Mouse (Mus musculus): ENCODE data around the gene Fibp. TPM values are rescaled to one million over a fixed set of nuclear protein-coding genes. Genes with fewer than 3 reads are reported as not detected.
A peak's percentile ranks its signal among the peaks of the same experiment; 100 is the strongest.

Gene Fibp
- polyA plus RNA-seq, 1 experiment from 2014 or later = 99.4 TPM

DNA sequence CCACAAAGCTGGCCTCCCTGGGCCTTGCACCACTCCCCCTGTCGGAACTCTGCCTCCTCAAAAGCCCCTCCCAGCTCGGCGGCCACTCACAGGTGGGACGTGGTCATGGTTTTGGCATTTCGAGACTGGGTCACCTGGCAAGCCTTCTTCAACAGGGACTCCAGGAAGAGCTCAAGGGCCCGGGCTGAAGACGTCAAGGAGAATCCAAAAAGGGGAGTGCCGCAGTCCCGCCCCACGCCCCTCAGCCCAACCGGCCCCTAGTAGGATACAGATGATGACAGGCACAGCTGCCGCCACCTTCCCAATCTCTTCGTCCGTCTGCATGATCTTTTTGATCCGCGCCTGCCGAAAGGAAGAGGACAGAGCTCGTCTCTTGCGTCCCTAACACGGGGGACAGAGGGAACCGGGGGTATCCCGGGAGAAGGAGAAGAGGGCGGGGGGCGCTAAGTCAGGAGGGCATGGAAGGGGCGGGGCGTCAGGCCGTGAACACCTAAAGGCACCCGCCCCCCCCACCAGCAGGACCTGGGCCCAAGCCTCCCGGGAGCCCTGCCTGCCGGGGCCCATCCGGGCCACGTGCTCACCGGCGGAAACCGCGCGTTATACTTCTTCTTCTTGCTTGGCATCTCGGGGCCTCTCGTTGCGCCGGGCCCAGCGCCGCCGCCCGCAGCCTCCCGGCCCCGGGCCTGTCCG lies 36.2 kb upstream of the Fibp start:
- H3K4me3 ChIP-seq (replicated peaks) = peak overlapping the region; percentile 89
- WGBS = under 1% methylated on average over 39 of the region's 48 CpGs
- H3K9ac ChIP-seq = peak overlapping the region; percentile 69
- peaks cover 31% of the 10 kb centered on the region for H3K4me1 ChIP-seq
- H3K36me3 ChIP-seq = peaks cover 21% of the 10 kb centered on the region
- no peaks in the 10 kb centered on the region for H3K9me3 ChIP-seq
- ATAC-seq (ENCODE audit: insufficient read depth, low FRiP score, low read depth) = peak; percentile 66
- H3K27ac ChIP-seq = peak overlapping the region; percentile 96
- peak overlapping the region; percentile 87 for H3K4me2 ChIP-seq
- H3K27me3 ChIP-seq (replicated peaks) = no peaks in the 10 kb centered on the region

DNA sequence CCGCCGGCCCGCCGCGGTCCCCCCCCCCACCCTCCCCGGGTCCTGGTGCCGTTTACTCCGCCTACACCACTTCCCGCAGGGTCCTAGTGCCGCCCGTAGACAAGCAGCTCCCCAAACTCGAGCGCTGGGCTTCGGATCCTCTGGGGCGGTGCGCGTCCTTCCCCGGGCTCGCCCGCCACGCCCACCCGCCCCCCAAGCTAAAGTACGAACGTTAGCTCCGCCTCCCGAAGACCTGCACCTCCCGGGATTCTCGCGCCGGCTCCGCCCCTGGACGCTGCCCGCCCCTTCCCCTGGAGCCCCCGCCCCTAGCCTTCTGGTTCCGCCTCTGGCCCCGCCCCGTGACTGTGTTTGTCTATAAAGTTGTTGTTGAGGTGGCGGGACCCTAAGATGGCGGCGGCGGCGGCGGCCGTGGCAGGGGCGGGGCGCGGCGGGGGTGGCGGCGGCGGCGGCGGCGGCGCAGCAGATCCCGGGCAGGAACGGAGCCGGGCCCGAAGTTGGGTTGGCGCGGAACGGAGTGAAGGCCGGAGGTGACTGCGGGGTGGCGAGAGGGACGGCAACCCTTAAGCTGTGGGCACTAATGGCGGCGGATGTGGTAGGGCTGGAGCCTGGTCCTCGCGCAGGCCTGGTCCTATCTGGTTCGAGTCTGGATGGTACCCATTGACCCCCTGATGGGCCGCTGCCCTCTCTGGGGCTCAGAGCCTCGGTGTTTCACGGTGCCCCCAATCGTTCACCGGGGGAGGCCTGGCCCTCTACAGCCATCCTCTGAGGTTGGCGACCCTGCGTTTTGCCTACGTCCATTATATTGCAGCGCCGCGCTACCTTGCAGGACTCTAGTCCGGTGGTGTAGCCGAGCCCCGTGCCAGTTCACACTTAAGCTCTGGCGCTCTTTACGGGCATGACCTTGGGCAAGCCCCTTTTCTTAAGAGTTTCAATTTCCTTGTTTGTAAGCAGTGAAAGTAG lies 35.4 kb upstream of the Fibp start, which contains the start of the genes Drap1 and AI837181:
TSS of gene Drap1 (minus strand) at position 198 of the 960 bp plus-strand sequence.
TSS of gene AI837181 (plus strand) at position 363 of the 960 bp plus-strand sequence.
- ATAC-seq (ENCODE audit: insufficient read depth, low FRiP score, low read depth) = peak; percentile 92
- under 1% methylated on average over 72 of the region's 87 CpGs for WGBS

DNA sequence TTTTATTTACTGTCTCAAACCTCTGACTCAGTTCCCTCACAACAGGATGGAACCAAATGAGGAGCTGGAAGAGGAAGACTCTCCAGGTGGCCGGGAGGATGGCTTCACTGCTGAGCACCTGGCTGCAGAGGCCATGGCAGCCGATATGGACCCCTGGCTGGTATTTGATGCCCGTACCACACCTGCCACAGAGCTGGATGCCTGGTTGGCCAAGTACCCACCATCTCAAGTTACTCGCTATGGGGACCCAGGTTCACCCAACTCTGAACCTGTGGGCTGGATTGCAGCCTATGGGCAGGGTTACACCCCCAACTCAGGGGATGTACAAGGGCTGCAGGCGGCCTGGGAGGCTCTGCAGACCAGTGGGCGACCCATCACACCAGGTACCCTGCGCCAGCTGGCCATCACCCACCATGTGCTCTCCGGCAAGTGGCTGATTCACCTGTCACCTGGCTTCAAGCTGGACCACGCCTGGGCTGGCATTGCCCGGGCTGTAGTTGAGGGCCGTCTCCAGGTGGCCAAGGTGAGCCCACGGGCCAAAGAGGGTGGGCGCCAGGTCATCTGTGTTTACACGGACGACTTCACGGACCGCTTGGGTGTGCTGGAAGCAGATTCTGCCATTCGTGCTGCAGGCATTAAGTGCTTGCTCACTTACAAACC lies 34.4 kb upstream of the Fibp start:
- H3K9me3 ChIP-seq = no peaks in the 10 kb centered on the region
- H3K4me3 ChIP-seq (replicated peaks) = peak overlapping the region; percentile 89
- H3K27ac ChIP-seq = peak overlapping the region; percentile 85; the same call in 1 of the 2 replicates
- H3K4me1 ChIP-seq = peaks cover 31% of the 10 kb centered on the region
- H3K9ac ChIP-seq = peak overlapping the region; percentile 88; the same call in 1 of the 2 replicates
- H3K36me3 ChIP-seq = peaks cover 15% of the 10 kb centered on the region; the same call in 1 of the 2 replicates
- H3K27me3 ChIP-seq (replicated peaks) = no peaks in the 10 kb centered on the region
- peak overlapping the region; percentile 80 for H3K4me2 ChIP-seq
- 84% methylated on average over 18 of the region's 18 CpGs for WGBS
- ATAC-seq (ENCODE audit: insufficient read depth, low FRiP score, low read depth) = no peak

More for the DNA sequence above, 35.4 kb upstream of the Fibp start, which contains the start of the genes Drap1 and AI837181:
- H3K4me3 ChIP-seq (replicated peaks) = peak within 1 kb of the TSS; percentile 89
- H3K9ac ChIP-seq = peak within 1 kb of the TSS; percentile 88
- H3K9me3 ChIP-seq = no peaks in the 10 kb centered on the region
- H3K4me2 ChIP-seq = peak within 1 kb of the TSS; percentile 87
- peak within 1 kb of the TSS; percentile 96 for H3K27ac ChIP-seq
- peaks cover 21% of the 10 kb centered on the region for H3K36me3 ChIP-seq
- peaks cover 31% of the 10 kb centered on the region for H3K4me1 ChIP-seq
- H3K27me3 ChIP-seq (replicated peaks) = no peaks in the 10 kb centered on the region

DNA sequence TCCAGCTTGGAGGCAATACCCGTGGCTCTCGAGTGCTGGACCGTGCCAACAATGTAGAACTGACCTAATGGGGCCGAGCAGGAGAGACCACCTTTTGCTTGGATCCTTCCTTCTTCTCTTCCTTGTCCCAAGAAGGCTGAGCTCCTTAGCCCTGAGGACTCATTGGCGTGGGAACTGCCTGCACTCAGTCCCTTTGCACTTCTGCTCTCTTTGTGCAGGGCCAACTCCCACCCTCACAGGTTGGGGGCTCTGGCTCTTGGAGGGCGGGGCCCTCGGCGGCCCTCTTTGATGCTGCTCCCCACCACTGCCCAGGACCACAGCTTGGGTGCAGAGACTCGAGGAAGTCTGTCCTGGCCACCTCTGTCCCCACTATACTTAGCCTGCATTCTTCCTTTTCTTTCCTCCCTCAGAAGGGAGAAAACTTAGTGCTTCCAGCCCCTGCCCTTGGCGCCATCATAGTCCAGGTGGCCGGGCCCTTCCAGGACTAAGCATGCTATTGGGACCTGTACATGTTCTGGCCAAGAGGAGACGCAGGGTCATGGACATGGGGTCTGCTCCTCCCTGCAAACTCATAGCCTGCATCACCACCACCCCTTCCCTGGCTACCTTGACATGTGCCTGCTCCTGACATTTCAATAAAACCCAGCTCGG lies 33.6 kb upstream of the Fibp start:
- Histone ChIP-seq H3K4me1 (peaks cover 31% of the 10 kb centered on the region), H3K9ac (no peak overlapping the region), H3K27me3 (replicated peaks) (no peaks in the 10 kb centered on the region), H3K36me3 (peaks cover 14% of the 10 kb centered on the region; the same call in 1 of the 2 replicates), H3K9me3 (no peaks in the 10 kb centered on the region), H3K4me2 (peak overlapping the region; percentile 80), H3K4me3 (replicated peaks) (peak overlapping the region; percentile 89; the same call in 1 of the 2 replicates), H3K27ac (no peak overlapping the region)
- 85% methylated on average over 13 of the region's 13 CpGs for WGBS
- ATAC-seq (ENCODE audit: insufficient read depth, low FRiP score, low read depth) = no peak

DNA sequence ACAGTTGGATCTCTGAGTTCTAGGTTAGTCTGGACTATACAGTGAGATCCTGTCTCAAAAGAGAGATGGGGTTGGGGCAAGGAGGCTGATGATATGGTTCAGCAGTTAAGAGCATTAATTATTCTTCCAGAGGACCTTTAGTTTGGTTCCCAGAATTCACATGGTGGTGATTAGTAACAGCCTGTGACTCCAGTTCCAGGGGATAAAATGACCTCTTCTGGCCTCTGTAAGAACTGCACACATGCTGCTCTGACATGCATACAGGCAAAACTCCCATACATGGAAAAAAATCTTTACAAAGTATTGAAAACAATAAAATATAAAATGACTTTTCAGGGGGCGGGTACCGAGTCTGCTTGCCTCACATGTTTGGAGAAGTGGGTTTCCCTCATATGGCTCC lies 32.3 kb upstream of the Fibp start:
- Histone ChIP-seq H3K36me3 (peaks cover 10% of the 10 kb centered on the region; the same call in 1 of the 2 replicates), H3K27me3 (replicated peaks) (no peaks in the 10 kb centered on the region), H3K9me3 (no peaks in the 10 kb centered on the region), H3K27ac (no peak overlapping the region), H3K4me3 (replicated peaks) (no peak overlapping the region), H3K9ac (no peak overlapping the region), H3K4me1 (peaks cover 34% of the 10 kb centered on the region), H3K4me2 (no peak overlapping the region)
- no peak for ATAC-seq (ENCODE audit: insufficient read depth, low FRiP score, low read depth)
- WGBS = 85% methylated on average over 2 of the region's 2 CpGs

DNA sequence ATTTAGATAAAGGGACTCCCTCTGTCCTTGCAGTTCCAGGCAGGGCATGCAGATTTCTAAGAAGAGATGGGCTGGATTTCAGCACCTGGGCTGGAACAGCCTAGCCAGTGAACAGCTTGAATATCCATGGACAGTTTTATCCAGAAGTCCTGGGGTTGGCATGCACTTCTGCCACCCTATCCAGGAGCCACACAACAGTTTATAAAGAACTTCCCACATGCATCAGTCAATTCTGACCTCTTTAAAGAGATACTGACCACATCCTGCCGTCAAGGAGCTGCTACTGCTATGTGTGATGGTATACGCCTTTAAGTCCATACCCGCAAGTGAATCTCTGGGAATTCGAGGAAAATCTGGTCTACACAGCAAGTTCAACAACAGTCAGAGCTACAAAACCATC lies 31.2 kb upstream of the Fibp start:
- H3K4me2 ChIP-seq = no peak overlapping the region
- H3K9me3 ChIP-seq = no peaks in the 10 kb centered on the region
- no peak overlapping the region for H3K4me3 ChIP-seq (replicated peaks)
- 74% methylated on average over 4 of the region's 4 CpGs for WGBS
- H3K27me3 ChIP-seq (replicated peaks) = no peaks in the 10 kb centered on the region
- H3K36me3 ChIP-seq = 0 out of 2 replicates have a peak, but pooled peaks cover 9% of the 10 kb centered on the region
- no peak for ATAC-seq (ENCODE audit: insufficient read depth, low FRiP score, low read depth)
- H3K9ac ChIP-seq = no peak overlapping the region
- peaks cover 32% of the 10 kb centered on the region for H3K4me1 ChIP-seq
- no peak overlapping the region for H3K27ac ChIP-seq

DNA sequence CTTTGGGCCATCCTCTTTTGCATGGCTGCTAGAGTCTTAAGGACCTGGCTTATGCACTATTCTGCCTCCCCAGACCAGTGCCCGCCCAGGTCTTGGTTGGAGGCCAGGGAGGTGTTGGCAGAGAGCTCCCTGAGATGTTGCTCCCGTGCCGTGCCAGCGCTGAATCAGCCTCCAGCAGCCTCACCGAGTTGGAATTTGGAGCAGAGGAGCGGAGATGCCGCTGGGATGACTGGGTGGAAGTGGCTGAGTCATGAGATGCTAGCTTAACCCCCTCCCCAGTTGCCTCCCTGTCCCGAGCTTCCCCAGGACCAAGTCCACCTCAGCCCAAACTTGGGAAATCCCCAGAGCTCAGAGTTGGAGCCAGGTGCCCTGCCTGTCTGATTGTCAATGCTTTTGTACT lies 30.6 kb upstream of the Fibp start:
- ATAC-seq (ENCODE audit: insufficient read depth, low FRiP score, low read depth) = no peak
- Histone ChIP-seq H3K4me1 (peaks cover 34% of the 10 kb centered on the region), H3K9me3 (no peaks in the 10 kb centered on the region), H3K4me3 (replicated peaks) (no peak overlapping the region), H3K4me2 (no peak overlapping the region), H3K27ac (no peak overlapping the region), H3K9ac (no peak overlapping the region), H3K36me3 (0 out of 2 replicates have a peak, but pooled peaks cover 9% of the 10 kb centered on the region), H3K27me3 (replicated peaks) (no peaks in the 10 kb centered on the region)
- WGBS = 67% methylated on average over 8 of the region's 8 CpGs

DNA sequence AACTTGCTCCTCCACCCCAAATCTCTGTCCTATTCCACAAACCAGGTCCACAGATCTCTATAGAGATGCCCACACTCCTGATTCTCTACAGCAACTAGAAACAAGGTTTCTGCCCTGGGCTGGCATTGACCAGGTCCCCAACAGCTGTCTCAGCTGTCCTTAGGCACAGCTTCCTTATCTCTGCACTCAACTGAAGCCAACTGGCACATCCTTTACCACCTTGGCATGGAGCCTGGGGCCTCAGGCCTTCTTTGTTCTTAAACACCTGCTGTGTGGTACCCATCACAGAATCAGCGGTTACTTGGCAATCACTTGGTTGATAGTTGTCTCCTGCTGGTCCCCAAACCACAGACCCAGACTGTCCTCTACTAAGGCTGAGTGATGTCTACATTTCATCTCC lies 30.0 kb upstream of the Fibp start:
- H3K27ac ChIP-seq = no peak overlapping the region
- H3K4me2 ChIP-seq = no peak overlapping the region
- H3K9ac ChIP-seq = no peak overlapping the region
- WGBS = 86% methylated on average over 1 of the region's 1 CpGs
- ATAC-seq (ENCODE audit: insufficient read depth, low FRiP score, low read depth) = no peak
- H3K4me3 ChIP-seq (replicated peaks) = no peak overlapping the region
- peaks cover 34% of the 10 kb centered on the region for H3K4me1 ChIP-seq
- no peaks in the 10 kb centered on the region for H3K27me3 ChIP-seq (replicated peaks)
- H3K9me3 ChIP-seq = no peaks in the 10 kb centered on the region
- H3K36me3 ChIP-seq = 0 out of 2 replicates have a peak, but pooled peaks cover 9% of the 10 kb centered on the region

DNA sequence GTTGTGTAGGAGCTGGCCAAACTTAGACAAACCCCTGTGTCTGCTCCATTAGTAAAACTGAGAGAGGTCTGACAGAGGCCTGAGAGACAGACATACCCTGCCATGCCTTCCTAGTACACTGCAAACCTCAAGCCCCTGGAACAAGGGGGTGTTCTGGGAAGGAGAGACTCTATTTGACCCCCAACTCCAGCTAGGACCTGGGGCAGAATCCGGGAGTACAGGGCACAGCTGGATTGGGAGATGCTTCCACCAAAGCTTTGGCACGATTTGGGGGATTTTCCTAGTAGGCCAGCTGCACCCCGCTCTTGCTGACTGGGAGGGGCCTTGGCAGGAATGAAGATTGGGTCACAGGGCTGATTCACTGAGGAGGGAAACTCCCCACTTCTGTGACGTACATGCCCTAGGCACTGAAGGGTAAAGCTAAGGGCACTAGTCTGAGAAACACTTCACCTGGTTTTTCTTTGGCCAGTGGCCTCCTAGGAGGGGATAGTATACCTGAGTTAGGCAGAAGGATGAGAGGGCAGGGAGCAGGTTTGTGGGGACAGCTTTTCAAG lies 28.4 kb upstream of the Fibp start:
- ATAC-seq (ENCODE audit: insufficient read depth, low FRiP score, low read depth) = no peak
- WGBS = 71% methylated on average over 4 of the region's 4 CpGs
- H3K36me3 ChIP-seq = 0 out of 2 replicates have a peak, but pooled peaks cover 2% of the 10 kb centered on the region

DNA sequence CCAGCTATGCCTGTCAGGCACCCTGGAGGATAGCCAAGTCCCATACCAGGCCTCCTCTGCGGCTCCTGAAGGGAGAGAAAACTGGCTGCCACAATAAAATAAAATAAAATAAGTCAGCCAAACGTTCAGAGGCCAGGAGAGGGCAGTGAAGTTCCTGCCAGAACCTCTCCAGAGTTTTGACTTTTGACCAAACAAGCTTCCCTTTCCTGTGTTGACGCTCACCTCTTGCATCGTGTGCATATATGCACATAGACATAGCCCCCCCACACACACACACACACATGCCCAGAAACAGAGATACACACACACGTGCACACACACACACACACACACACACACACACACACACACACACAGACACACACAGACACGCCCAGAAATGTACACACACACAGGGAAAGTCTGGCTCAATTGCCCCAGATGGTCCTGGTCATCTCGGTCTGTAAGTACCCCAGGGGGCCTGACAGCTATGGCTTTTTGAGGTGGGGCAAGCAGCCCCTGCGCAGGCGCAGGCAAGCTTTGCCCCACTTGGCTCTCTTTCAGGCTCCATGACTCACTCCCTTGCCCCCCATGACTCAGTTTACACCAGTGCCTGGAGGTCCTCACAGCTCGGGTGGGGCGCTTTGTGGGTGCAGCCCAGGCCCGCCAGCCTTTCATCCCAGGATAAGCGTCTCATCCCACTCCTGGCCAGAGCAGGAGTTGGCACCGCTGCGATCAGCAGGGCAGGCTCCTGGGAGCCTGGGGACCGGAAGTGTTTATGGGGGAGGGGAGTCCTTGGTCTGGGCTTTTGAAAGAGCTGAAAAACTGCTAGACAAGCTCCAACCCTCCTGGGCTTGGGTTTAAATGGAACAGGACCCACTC lies 27.2 kb upstream of the Fibp start:
- H3K36me3 ChIP-seq = no peaks in the 10 kb centered on the region
- peaks cover 19% of the 10 kb centered on the region for H3K4me1 ChIP-seq
- peak overlapping the region; percentile 79 for H3K27ac ChIP-seq
- peak overlapping the region; percentile 36 for H3K4me3 ChIP-seq (replicated peaks)
- H3K27me3 ChIP-seq (replicated peaks) = no peaks in the 10 kb centered on the region
- H3K9me3 ChIP-seq = no peaks in the 10 kb centered on the region
- ATAC-seq (ENCODE audit: insufficient read depth, low FRiP score, low read depth) = peak; percentile 61
- peak overlapping the region; percentile 89 for H3K4me2 ChIP-seq
- 2% methylated on average over 16 of the region's 16 CpGs for WGBS
- peak overlapping the region; percentile 39 for H3K9ac ChIP-seq

More for the DNA sequence above, 28.4 kb upstream of the Fibp start:
- Histone ChIP-seq H3K4me2 (no peak overlapping the region), H3K27ac (no peak overlapping the region), H3K27me3 (replicated peaks) (no peaks in the 10 kb centered on the region), H3K9me3 (no peaks in the 10 kb centered on the region), H3K9ac (no peak overlapping the region), H3K4me3 (replicated peaks) (no peak overlapping the region), H3K4me1 (peaks cover 22% of the 10 kb centered on the region)

Data from stomach, embryonic 15.5 days (tissue).